Mouse (Mus musculus) cerebellum, adult 2 months (tissue): ENCODE data around the gene Atrnl1. TPM values are rescaled to one million over a fixed set of nuclear protein-coding genes. Genes with fewer than 3 reads are reported as not detected.

ENCODE experiments used
- DNase-seq, 2 experiments: peaks; one replicate each; pipeline ENCODE4 v3.0.0; 2021
- H3K27ac ChIP-seq: fragments of 200-500 bp; 2 replicates; pipeline ENCODE4 v1.5.1; 2012; ENCODE audit warnings: low read length, control low read depth, inconsistent platforms; ENCODE audit not compliant: insufficient read depth
- H3K27me3 ChIP-seq: fragments of 200-500 bp; 2 replicates; pipeline ENCODE4 v1.6.1; 2012; ENCODE audit warnings: inconsistent platforms, mild to moderate bottlenecking, low read length, moderate library complexity; ENCODE audit not compliant: control insufficient read depth, insufficient read depth
- H3K4me1 ChIP-seq: fragments of 200-500 bp; 2 replicates; pipeline ENCODE4 v1.6.1; 2011; ENCODE audit warnings: low read length; ENCODE audit not compliant: control insufficient read depth, insufficient read depth
- H3K4me3 ChIP-seq: fragments of 200-500 bp; replicated peaks from 2 replicates; pipeline ENCODE3; 2011; ENCODE audit warnings: mild to moderate bottlenecking, low read depth, low read length, control low read depth; ENCODE audit not compliant: insufficient read depth
- CTCF ChIP-seq: fragments of 200-500 bp; IDR thresholded peaks from 2 replicates; pipeline ENCODE4 v1.5.1; 2011; ENCODE audit warnings: low read depth, mild to moderate bottlenecking, control low read depth, low read length, moderate library complexity, borderline replicate concordance; ENCODE audit not compliant: insufficient read depth
- POLR2A ChIP-seq: fragments of 200-500 bp; IDR thresholded peaks from 2 replicates; pipeline ENCODE4 v1.6.1; 2011; ENCODE audit warnings: low read length, control low read depth, borderline replicate concordance; ENCODE audit not compliant: insufficient read depth
- WGBS: fragments of 180-500 bp; shearing (Covaris S2); methylation state at CpG from one replicate; pipeline ENCODE4 v1.1.7; 2018; 5-methylcytosine and 5-hydroxymethylcytosine counted together
- polyA plus RNA-seq: library from polyadenylated mRNA; depleted of rRNA; stranded (reverse); fragments of >200 nt; gene quantifications from 2 replicates; pipeline ENCODE4 v1.2.3, GENCODE M21; 2012; rRNA removed

The Atrnl1 gene
- 21.1 and 21.5 TPM in 2 replicates for polyA plus RNA-seq

- Histone ChIP-seq H3K4me1 (no peaks in the 10 kb centered on the region), H3K4me3 (peak within 1 kb of the TSS; percentile 68), H3K27me3 (no peaks in the 10 kb centered on the region; the same call in 1 of the 2 replicates), H3K27ac (peak within 1 kb of the TSS; percentile 17; the same call in 1 of the 2 replicates)
- under 1% methylated on average over 99 of the region's 103 CpGs for WGBS
- TF ChIP-seq CTCF: no peak
- no peak for TF ChIP-seq POLR2A
- peak; percentile 72 for DNase-seq
Observed at GRCm38 (mm10) chr19:57610476-57611261, at the start of gene Atrnl1. TSS of gene Atrnl1 (plus strand) at chr19:57611034.

- TF ChIP-seq POLR2A: no peak
- TF ChIP-seq CTCF: no peak
- Histone ChIP-seq H3K27ac (no peak overlapping the region), H3K27me3 (no peaks in the 10 kb centered on the region; the same call in 1 of the 2 replicates), H3K4me3 (no peak overlapping the region), H3K4me1 (no peaks in the 10 kb centered on the region)
- 86% methylated on average over 4 of the region's 4 CpGs for WGBS
- no peak for DNase-seq
Observed at GRCm38 (mm10) chr19:57561486-57561885, 49.3 kb upstream of the Atrnl1 start.

GRCm38 (mm10) chr19:57569040-57569439 lies 41.8 kb upstream of the Atrnl1 start:
- TF ChIP-seq POLR2A (no peak), CTCF (no peak)
- Histone ChIP-seq H3K4me3 (no peak overlapping the region), H3K4me1 (no peaks in the 10 kb centered on the region), H3K27me3 (no peaks in the 10 kb centered on the region; the same call in none of the 2 replicates), H3K27ac (no peak overlapping the region)
- DNase-seq: no peak
- 81% methylated on average over 6 of the region's 6 CpGs for WGBS

- H3K4me3 ChIP-seq: no peak overlapping the region
- DNase-seq: no peak
- 67% methylated on average over 16 of the region's 16 CpGs for WGBS
- no peak overlapping the region for H3K27ac ChIP-seq
- TF ChIP-seq POLR2A (no peak), CTCF (no peak)
- H3K4me1 ChIP-seq: no peaks in the 10 kb centered on the region
- H3K27me3 ChIP-seq: no peaks in the 10 kb centered on the region; the same call in none of the 2 replicates
Observed at GRCm38 (mm10) chr19:57572360-57573237, 38.2 kb upstream of the Atrnl1 start.

- DNase-seq: no peak
- Histone ChIP-seq H3K4me3 (no peak overlapping the region), H3K27me3 (no peaks in the 10 kb centered on the region; the same call in none of the 2 replicates), H3K4me1 (no peaks in the 10 kb centered on the region), H3K27ac (no peak overlapping the region)
- TF ChIP-seq CTCF (no peak), POLR2A (no peak)
Observed at GRCm38 (mm10) chr19:57573470-57573869, 37.4 kb upstream of the Atrnl1 start.

- H3K27ac ChIP-seq: no peak overlapping the region
- no peaks in the 10 kb centered on the region for H3K4me1 ChIP-seq
- TF ChIP-seq POLR2A (no peak), CTCF (no peak)
- H3K27me3 ChIP-seq: no peaks in the 10 kb centered on the region; the same call in none of the 2 replicates
- DNase-seq: no peak
- H3K4me3 ChIP-seq: no peak overlapping the region
- 86% methylated on average over 7 of the region's 7 CpGs for WGBS
Observed at GRCm38 (mm10) chr19:57575027-57575426, 35.8 kb upstream of the Atrnl1 start.

- Histone ChIP-seq H3K27me3 (no peaks in the 10 kb centered on the region; the same call in 1 of the 2 replicates), H3K27ac (no peak overlapping the region), H3K4me1 (no peaks in the 10 kb centered on the region), H3K4me3 (no peak overlapping the region)
- 58% methylated on average over 5 of the region's 5 CpGs for WGBS
- TF ChIP-seq POLR2A (no peak), CTCF (no peak)
- no peak for DNase-seq
Observed at GRCm38 (mm10) chr19:57576836-57577235, 34.0 kb upstream of the Atrnl1 start.

- WGBS: 93% methylated on average over 6 of the region's 6 CpGs
Observed at GRCm38 (mm10) chr19:57577256-57577655, 33.6 kb upstream of the Atrnl1 start.

More at GRCm38 (mm10) chr19:57577256-57577655, 33.6 kb upstream of the Atrnl1 start:
- Histone ChIP-seq H3K27me3 (no peaks in the 10 kb centered on the region; the same call in 1 of the 2 replicates), H3K4me3 (no peak overlapping the region), H3K4me1 (no peaks in the 10 kb centered on the region), H3K27ac (no peak overlapping the region)
- TF ChIP-seq POLR2A (no peak), CTCF (no peak)
- no peak for DNase-seq
